Mouse (Mus musculus) midbrain, postnatal 0 days (tissue): ENCODE data around the gene Fbln2. TPM values are rescaled to one million over a fixed set of nuclear protein-coding genes. Genes with fewer than 3 reads are reported as not detected.

Experiments
- ATAC-seq: fragments of 200-750 bp; cut with Nextera tagmentation; 2 replicates; pipeline ENCODE4 v1.8.0; 2017; ENCODE audit warnings: moderate number of reproducible peaks, mild to moderate bottlenecking, moderate TSS enrichment, moderate library complexity; ENCODE audit not compliant: low FRiP score
- DNase-seq: peaks from one replicate; pipeline ENCODE4 v3.0.0-alpha.2; 2015; ENCODE audit warnings: low spot score
- H3K27ac ChIP-seq: fragments of 300-500 bp; sonication (generic); 2 replicates; pipeline ENCODE4 v1.5.1; 2014; ENCODE audit warnings: low read depth, mild to moderate bottlenecking, low read length, mixed read lengths
- H3K27me3 ChIP-seq: fragments of 300-500 bp; sonication (generic); 2 replicates; pipeline ENCODE4 v1.6.1; 2014; ENCODE audit warnings: low read length, control low read depth, mixed read lengths; ENCODE audit not compliant: insufficient read depth
- H3K36me3 ChIP-seq: fragments of 300-500 bp; sonication (generic); 2 replicates; pipeline ENCODE4 v1.6.1; 2014; ENCODE audit warnings: low read length, control low read depth, mixed read lengths; ENCODE audit not compliant: insufficient read depth
- H3K4me1 ChIP-seq: fragments of 300-500 bp; sonication (generic); 2 replicates; pipeline ENCODE4 v1.6.1; 2014; ENCODE audit warnings: mild to moderate bottlenecking, control low read depth, antibody characterized with exemption, low read length, mixed read lengths; ENCODE audit not compliant: insufficient read depth
- H3K4me2 ChIP-seq: fragments of 300-500 bp; sonication (generic); 2 replicates; pipeline ENCODE4 v1.6.1; 2014; ENCODE audit warnings: low read depth, mild to moderate bottlenecking, low read length, mixed read lengths; ENCODE audit not compliant: poor library complexity, severe bottlenecking
- H3K4me3 ChIP-seq: fragments of 300-500 bp; sonication (generic); 2 replicates; pipeline ENCODE4 v1.5.1; 2014; ENCODE audit warnings: low read depth, mild to moderate bottlenecking, low read length, moderate library complexity
- H3K9ac ChIP-seq: fragments of 300-500 bp; sonication (generic); replicated peaks from 2 replicates; pipeline ENCODE4 v1.6.1; 2014; ENCODE audit warnings: mild to moderate bottlenecking, low read length, moderate library complexity, mixed read lengths; ENCODE audit not compliant: poor library complexity, severe bottlenecking
- H3K9me3 ChIP-seq: fragments of 300-500 bp; sonication (generic); 2 replicates; pipeline ENCODE4 v1.6.1; 2016; ENCODE audit warnings: low read length, control low read depth
- CTCF ChIP-seq: IDR thresholded peaks from 2 replicates; pipeline ENCODE4 v1.5.1; 2016; ENCODE audit warnings: antibody characterized with exemption, mild to moderate bottlenecking
- WGBS: fragments of 180-500 bp; shearing (Covaris S2); extraction: QIAGEN DNeasy Blood & Tissue Kit; methylation state at CpG from one replicate; pipeline ENCODE4 v1.1.7; 2014; 5-methylcytosine and 5-hydroxymethylcytosine counted together
- polyA plus RNA-seq: library from polyadenylated mRNA; unstranded; fragments of >200 nt; fragmentation: Nextera tagmentation; extraction: Ambion mirVana; gene quantifications from 2 replicates; pipeline ENCODE4 v1.2.1, GENCODE M21; 2015
- total RNA-seq: library from RNA; depleted of rRNA; stranded (reverse); fragments of >200 nt; gene quantifications from 2 replicates; pipeline ENCODE4 v1.2.3, GENCODE M21; 2014

Gene Fbln2
- total and polyA plus RNA-seq, 2 experiments from 2014 or later = 12.1 to 33.5 TPM

DNA sequence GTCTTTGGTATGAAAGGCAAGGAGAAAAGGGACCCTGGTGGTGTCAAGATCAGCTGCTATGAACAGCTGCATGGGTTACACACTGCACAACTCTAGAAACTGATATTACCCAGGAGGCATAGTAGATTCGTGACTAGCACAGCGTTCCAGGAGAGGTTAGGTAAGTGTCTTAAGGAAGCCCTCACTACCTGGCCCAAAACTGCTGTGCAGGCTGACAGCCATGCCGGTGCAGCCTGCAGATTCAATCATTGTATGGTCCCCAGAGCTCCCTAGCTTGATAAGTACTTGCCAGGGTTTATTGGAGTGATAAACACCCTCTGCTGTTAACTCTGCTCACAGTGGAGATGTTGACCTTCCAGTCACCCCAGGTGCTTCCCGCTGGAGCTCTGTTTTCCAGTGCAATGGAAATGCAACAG is 30.2 kb upstream of the Fbln2 start:
- Histone ChIP-seq H3K27ac (no peak overlapping the region), H3K4me2 (no peak overlapping the region), H3K27me3 (no peaks in the 10 kb centered on the region), H3K4me1 (no peaks in the 10 kb centered on the region), H3K9ac (no peak overlapping the region), H3K4me3 (no peak overlapping the region), H3K36me3 (no peaks in the 10 kb centered on the region), H3K9me3 (no peaks in the 10 kb centered on the region)
- no peak for TF ChIP-seq CTCF
- WGBS = 81% methylated on average over 4 of the region's 4 CpGs
- DNase-seq (no peak), ATAC-seq (no peak)

DNA sequence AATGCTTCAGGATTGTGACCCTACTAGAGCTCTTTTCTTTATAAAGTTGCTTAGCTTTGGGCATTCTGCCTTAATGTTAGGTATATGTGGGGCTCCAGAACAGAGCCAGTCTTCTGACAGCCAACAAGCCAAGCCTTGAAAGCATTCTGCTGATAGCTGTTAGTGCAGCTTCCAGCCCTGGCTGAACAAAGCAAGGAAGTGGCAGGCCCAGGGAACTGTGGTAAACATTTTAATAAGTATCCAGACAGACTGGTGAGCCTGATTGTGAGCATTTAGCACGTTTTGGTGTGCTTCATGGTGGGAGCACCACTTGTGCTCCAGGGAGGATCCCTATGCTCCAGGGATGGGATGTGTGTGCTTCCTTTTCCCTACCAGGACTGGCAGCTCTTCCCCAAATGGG is 29.2 kb upstream of the Fbln2 start:
- no peaks in the 10 kb centered on the region for H3K27me3 ChIP-seq
- H3K36me3 ChIP-seq = no peaks in the 10 kb centered on the region
- WGBS = 30% methylated on average over 1 of the region's 1 CpGs
- H3K9me3 ChIP-seq = no peaks in the 10 kb centered on the region
- no peak overlapping the region for H3K27ac ChIP-seq
- no peak overlapping the region for H3K4me2 ChIP-seq
- H3K4me3 ChIP-seq = no peak overlapping the region
- H3K9ac ChIP-seq = no peak overlapping the region
- H3K4me1 ChIP-seq = no peaks in the 10 kb centered on the region
- DNase-seq (no peak), ATAC-seq (no peak)
- no peak for TF ChIP-seq CTCF

DNA sequence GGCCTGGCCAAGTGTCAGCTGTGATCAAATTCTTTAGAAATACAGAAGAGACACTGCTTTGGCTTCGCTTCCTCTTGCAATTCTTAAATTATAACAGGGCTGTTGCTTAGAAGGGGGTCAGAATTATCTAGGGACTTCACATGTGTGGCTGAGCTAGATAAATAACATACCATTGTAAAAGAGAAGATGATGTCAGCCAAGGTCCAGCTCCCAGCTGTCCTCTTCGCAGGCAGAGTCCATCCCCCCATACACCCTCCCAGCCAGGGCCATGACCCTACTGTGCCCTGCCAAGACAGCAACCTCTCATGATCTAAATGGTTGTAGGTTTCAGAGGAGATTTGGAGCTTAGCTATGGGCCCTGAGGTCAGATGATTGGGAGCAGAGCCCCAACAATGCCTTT is 28.3 kb upstream of the Fbln2 start:
- Histone ChIP-seq H3K9me3 (no peaks in the 10 kb centered on the region), H3K4me3 (no peak overlapping the region), H3K27me3 (no peaks in the 10 kb centered on the region), H3K27ac (no peak overlapping the region), H3K9ac (no peak overlapping the region), H3K4me2 (no peak overlapping the region), H3K36me3 (no peaks in the 10 kb centered on the region), H3K4me1 (no peaks in the 10 kb centered on the region)
- 81% methylated on average over 2 of the region's 2 CpGs for WGBS
- DNase-seq (no peak), ATAC-seq (no peak)
- TF ChIP-seq CTCF = no peak

DNA sequence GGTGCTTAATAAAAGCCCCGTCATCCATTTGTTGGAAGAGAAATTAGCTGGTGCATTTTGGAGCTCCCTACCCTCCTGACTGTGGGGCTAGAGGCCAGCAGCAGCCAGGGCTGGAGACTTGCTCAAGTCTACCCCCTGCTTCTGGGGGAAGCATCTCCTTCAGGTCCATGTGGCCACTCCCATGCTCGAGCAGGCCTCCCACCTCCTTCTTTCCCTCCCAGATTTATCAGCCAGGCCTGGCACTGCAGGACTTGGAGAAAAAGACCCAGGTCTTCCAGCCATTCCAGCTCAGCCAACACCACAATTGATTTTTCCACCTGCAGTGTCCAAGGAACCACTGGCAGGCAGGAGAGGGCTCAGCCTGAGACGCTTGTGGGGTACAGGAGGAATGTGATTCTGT is 27.5 kb upstream of the Fbln2 start:
- DNase-seq = no peak
- Histone ChIP-seq H3K36me3 (no peaks in the 10 kb centered on the region), H3K9ac (no peak overlapping the region), H3K27me3 (no peaks in the 10 kb centered on the region), H3K27ac (no peak overlapping the region), H3K4me1 (no peaks in the 10 kb centered on the region), H3K9me3 (no peaks in the 10 kb centered on the region), H3K4me2 (no peak overlapping the region), H3K4me3 (no peak overlapping the region)
- 72% methylated on average over 3 of the region's 3 CpGs for WGBS
- ATAC-seq = no peak
- TF ChIP-seq CTCF = no peak

DNA sequence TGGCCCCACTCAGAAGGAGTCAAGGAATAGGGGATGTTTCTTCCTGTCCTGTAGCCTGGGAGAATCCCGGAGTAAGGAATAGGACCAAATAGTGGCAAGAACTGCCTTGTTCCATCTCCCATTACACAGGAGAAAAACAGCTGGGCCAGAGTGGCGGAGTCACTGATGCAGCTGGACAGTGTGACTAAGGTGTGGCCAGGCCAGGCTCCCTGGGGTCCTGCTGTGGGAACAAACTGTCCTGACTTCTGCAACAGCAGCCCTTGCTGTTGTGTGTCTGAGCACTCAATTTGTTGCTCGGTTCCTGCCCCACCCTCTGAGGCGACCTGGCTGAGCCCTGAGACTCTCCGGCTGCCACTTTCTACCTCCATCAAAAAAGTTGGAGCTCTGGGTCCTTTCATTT is 26.8 kb upstream of the Fbln2 start:
- Histone ChIP-seq H3K4me2 (no peak overlapping the region), H3K9ac (no peak overlapping the region), H3K36me3 (no peaks in the 10 kb centered on the region), H3K9me3 (no peaks in the 10 kb centered on the region), H3K27me3 (no peaks in the 10 kb centered on the region), H3K4me3 (no peak overlapping the region), H3K4me1 (no peaks in the 10 kb centered on the region), H3K27ac (no peak overlapping the region)
- ATAC-seq = no peak
- WGBS = 90% methylated on average over 5 of the region's 5 CpGs
- TF ChIP-seq CTCF = no peak
- DNase-seq = no peak

DNA sequence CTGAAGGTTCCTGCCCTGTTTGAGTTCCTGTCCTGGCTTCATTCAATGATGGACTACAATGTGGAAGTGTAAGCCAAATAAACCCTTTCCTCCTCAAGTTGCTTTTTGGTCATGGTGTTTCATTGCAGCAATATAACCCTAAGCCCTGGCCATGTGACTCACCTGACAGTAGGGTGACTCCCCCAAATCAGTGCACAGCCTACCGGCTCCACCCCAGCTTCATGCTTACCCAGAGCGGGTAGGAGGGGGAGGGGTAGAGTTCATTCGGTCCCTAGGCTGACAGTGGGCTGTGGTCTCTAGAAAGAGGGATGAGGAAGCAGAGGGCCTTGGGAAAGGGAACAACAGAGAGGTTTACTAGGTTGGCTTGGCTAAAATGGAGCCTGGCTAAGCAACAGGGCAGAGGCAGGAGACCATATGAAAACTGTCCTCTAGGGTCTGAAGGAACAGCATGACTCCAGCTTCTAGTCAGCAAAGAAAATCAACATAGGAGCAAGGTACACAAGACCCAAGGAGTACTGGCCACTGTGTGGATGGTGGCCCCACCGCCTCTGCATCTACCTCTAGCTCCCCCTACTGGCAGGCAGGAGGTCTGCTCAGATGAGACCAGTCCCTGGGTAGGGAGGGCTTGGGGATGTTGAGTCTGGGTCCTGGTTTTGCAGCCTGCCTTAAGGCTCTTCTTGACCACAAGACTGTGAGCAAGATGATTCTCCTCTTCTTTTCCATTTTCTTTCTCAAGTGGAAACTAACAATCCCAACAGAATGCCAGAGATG is 25.9 kb upstream of the Fbln2 start:
- ATAC-seq = no peak
- no peaks in the 10 kb centered on the region for H3K36me3 ChIP-seq
- H3K9ac ChIP-seq = no peak overlapping the region
- 57% methylated on average over 4 of the region's 4 CpGs for WGBS
- no peak overlapping the region for H3K4me3 ChIP-seq
- no peaks in the 10 kb centered on the region for H3K9me3 ChIP-seq
- DNase-seq = no peak
- peak; percentile 57 for TF ChIP-seq CTCF
- H3K27me3 ChIP-seq = no peaks in the 10 kb centered on the region
- no peak overlapping the region for H3K27ac ChIP-seq
- H3K4me2 ChIP-seq = no peak overlapping the region
- no peaks in the 10 kb centered on the region for H3K4me1 ChIP-seq
